Mouse (Mus musculus) activated CD4-positive, CD25-positive, alpha-beta regulatory T cell (primary cell): ENCODE data around the gene Lrrc37a. TPM values are rescaled to one million over a fixed set of nuclear protein-coding genes. Genes with fewer than 3 reads are reported as not detected.

Source experiments
- polyA plus RNA-seq, 2 experiments: library from polyadenylated mRNA; unstranded; fragments of 100-300 nt; shearing (Covaris generic); gene quantifications; one replicate each; pipeline ENCODE4 v1.2.1; 2017

Gene Lrrc37a
- under 1 TPM in 1 of 2 experiments, not detected in 1; 0.12 TPM for polyA plus RNA-seq

GRCm38 (mm10) chr11:103504497-103504896 lies at the start of gene Lrrc37a:
Lrrc37a (minus strand) TSS chr11:103504597.

GRCm38 (mm10) chr11:103411981-103412949 lies 92.1 kb downstream of the Lrrc37a start, which contains the start of gene Plekhm1:
Plekhm1 (minus strand) TSS chr11:103412687.

Other genes starting within 250 kb of the Lrrc37a start
- gene Map3k14, start 237.1 kb downstream of the Lrrc37a start, polyA plus RNA-seq: 10 to 100 TPM; 22.6 to 25.2 TPM
- 10 to 100 TPM; 51.8 to 85.0 TPM for gene Arhgap27, start 140.9 kb downstream of the Lrrc37a start, polyA plus RNA-seq
- gene Plekhm1, start 91.9 kb downstream of the Lrrc37a start, polyA plus RNA-seq: 10 to 100 TPM; 10.3 to 17.9 TPM
- gene Gm884, start 116.5 kb upstream of the Lrrc37a start, polyA plus RNA-seq: not detected
- not detected for gene Lyzl6, start 134.3 kb upstream of the Lrrc37a start, polyA plus RNA-seq
- not detected for gene Rprml, start 145.0 kb upstream of the Lrrc37a start, polyA plus RNA-seq
- gene Gosr2, start 193.3 kb upstream of the Lrrc37a start, polyA plus RNA-seq: 100 to 1,000 TPM in 1 of 2 experiments, 10 to 100 TPM in 1; 83.1 to 109 TPM
- not detected for gene Wnt9b, start 245.2 kb upstream of the Lrrc37a start, polyA plus RNA-seq